Mouse (Mus musculus): ENCODE results near the gene Cdc37. TPM values are rescaled to one million over a fixed set of nuclear protein-coding genes. Genes with fewer than 3 reads are reported as not detected.

The Cdc37 gene
- total RNA-seq (2023), result 100 to 1,000 TPM; 103 to 110 TPM

GRCm38 (mm10) chr9:21149654-21150419, at the start of gene Cdc37:
Gene Cdc37 (minus strand): TSS chr9:21149982.

GRCm38 (mm10) chr9:21165041-21165951, 15.5 kb upstream of the Cdc37 start, which contains the start of gene Pde4a:
Gene Pde4a (plus strand): TSS chr9:21165714.

GRCm38 (mm10) chr9:21131059-21131956, 18.5 kb downstream of the Cdc37 start, which contains the start of gene Tyk2:
Gene Tyk2 (minus strand): TSS chr9:21131243.

DNA sequence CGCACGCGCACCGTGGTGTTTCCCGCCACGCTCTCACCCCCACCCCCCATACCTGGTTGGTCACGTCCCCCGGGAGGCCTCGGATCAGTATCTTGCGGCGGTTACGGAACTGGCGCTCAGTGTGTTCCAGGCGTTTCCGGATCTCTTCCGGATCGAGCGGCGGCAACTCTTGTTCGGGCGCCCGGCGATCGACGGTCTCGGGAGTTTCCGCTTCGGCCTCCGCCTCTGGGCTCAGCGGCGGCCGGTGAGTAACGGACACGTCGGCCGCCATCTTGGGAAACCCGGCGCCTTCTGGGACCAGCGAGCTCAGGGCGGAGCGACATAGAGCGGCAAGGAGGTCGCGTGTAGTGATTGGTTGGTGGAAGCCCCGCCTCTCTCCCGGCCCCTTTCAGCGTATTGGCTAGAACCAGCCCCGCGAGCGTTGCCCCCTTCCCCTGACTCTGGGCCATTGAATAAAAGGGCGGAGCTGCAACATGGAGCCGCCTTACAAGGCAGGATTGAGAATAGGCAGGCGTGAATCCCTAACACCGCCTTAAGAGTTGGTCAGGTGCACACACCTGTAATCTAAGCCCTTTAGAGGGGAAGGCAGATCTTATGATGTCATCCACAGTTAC, 58.0 kb downstream of the Cdc37 start, which contains the start of the genes Gm38431 and Raver1:
Gm38431 (minus strand) TSS at position 291 of the 614 bp plus-strand sequence.
Raver1 (minus strand) TSS at position 302 of the 614 bp plus-strand sequence.

Other genes starting within 250 kb of the Cdc37 start
- gene Dnmt1, start 190.1 kb downstream of the Cdc37 start, total RNA-seq (2023), result 10 to 100 TPM; 76.1 to 83.9 TPM
- 1 to 10 TPM; 2.5 to 3.1 TPM for gene S1pr2, start 173.2 kb downstream of the Cdc37 start, total RNA-seq (2023)
- 10 to 100 TPM; 54.8 to 56.5 TPM for gene Mrpl4, start 147.2 kb downstream of the Cdc37 start, total RNA-seq (2023)
- 10 to 100 TPM; 58.0 TPM for gene Icam1, start 134.0 kb downstream of the Cdc37 start, total RNA-seq (2023)
- under 1 TPM in 1 of 2 experiments, not detected in 1; 0.73 TPM for gene Icam4, start 120.6 kb downstream of the Cdc37 start, total RNA-seq (2023)
- under 1 TPM; 0.18 to 0.29 TPM for gene Icam5, start 117.9 kb downstream of the Cdc37 start, total RNA-seq (2023)
- gene Zglp1, start 82.9 kb downstream of the Cdc37 start, total RNA-seq (2023), result 1 to 10 TPM in 1 of 2 experiments, not detected in 1; 2.0 TPM
- gene Gm49373, start 76.9 kb downstream of the Cdc37 start, total RNA-seq (2023), result 1 to 10 TPM; 2.0 to 2.3 TPM
- 10 to 100 TPM; 27.0 to 29.9 TPM for gene Fdx1l, start 76.4 kb downstream of the Cdc37 start, total RNA-seq (2023)
- 10 to 100 TPM in 1 of 2 experiments, 1 to 10 TPM in 1; 7.7 to 10.6 TPM for gene Gm38431, start 58.0 kb downstream of the Cdc37 start, total RNA-seq (2023)
- 100 to 1,000 TPM; 109 to 117 TPM for gene Raver1, start 58.0 kb downstream of the Cdc37 start, total RNA-seq (2023)
- 10 to 100 TPM; 64.0 to 68.8 TPM for gene Tyk2, start 18.7 kb downstream of the Cdc37 start, total RNA-seq (2023)
- gene Pde4a, start 15.7 kb upstream of the Cdc37 start, total RNA-seq (2023), result 10 to 100 TPM; 10.2 to 10.4 TPM
- 10 to 100 TPM; 30.9 to 43.4 TPM for gene Keap1, start 89.4 kb upstream of the Cdc37 start, total RNA-seq (2023)
- under 1 TPM; 0.30 to 0.35 TPM for gene S1pr5, start 98.5 kb upstream of the Cdc37 start, total RNA-seq (2023)
- 10 to 100 TPM; 55.8 to 57.5 TPM for gene Atg4d, start 115.3 kb upstream of the Cdc37 start, total RNA-seq (2023)
- gene Kri1, start 138.0 kb upstream of the Cdc37 start, total RNA-seq (2023), result 100 to 1,000 TPM; 151 to 153 TPM
- gene Cdkn2d, start 141.4 kb upstream of the Cdc37 start, total RNA-seq (2023), result 10 to 100 TPM; 28.0 to 33.7 TPM
- gene Ap1m2, start 162.4 kb upstream of the Cdc37 start, total RNA-seq (2023), result 1 to 10 TPM; 2.7 to 2.9 TPM
- 100 to 1,000 TPM; 368 to 370 TPM for gene Slc44a2, start 170.7 kb upstream of the Cdc37 start, total RNA-seq (2023)
- gene Ilf3, start 217.9 kb upstream of the Cdc37 start, total RNA-seq (2023), result 100 to 1,000 TPM; 135 to 155 TPM

Data from B cell, adult 67 days (primary cell).